Mouse (Mus musculus) heart, adult 9 months (tissue): ENCODE measurements around the gene Aspa.
A peak's percentile ranks its signal among the peaks of the same experiment; 100 is the strongest.
"Not testable (repeated sequence)": the region's sequence is repeated elsewhere in the genome, so short reads cannot be mapped to it uniquely, and the experiment has no call there.

Experiments
- DNase-seq, 2 experiments: peaks; one replicate each; pipeline ENCODE4 v3.0.0; 2022; ENCODE audit warnings: low spot score in 2 of 2

Gene Aspa

GRCm38 (mm10) chr11:73329442-73329841 lies at the start of gene Aspa, which contains the start of the genes Gm49340 and Spata22:
Gene Aspa (minus strand): TSS chr11:73329596.
Gene Gm49340 (plus strand): TSS chr11:73329741.
Gene Spata22 (plus strand): TSS chr11:73329741.
- no peak for DNase-seq

DNA sequence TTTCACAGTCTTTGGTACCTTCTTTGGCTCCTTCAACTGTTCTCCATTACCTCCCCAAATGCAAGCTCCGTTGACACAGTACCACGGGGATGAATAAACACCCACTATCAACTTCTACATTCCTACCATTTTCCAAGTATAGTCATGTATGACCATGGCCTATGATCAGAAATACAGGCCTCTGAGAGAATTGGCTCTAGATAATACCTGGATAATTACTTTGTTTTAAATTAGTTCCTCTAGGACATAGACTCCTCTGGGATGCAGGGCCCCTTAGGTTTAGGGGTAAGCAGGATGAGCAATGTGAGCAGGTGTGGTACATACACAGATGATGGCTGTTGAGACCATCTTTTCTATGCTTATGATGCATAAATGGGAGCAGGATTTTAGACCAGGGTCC lies 41.5 kb upstream of the Aspa start, which contains the start of gene Olfr376:
TSS of gene Olfr376 (plus strand) at position 301 of the 400 bp plus-strand sequence.
- DNase-seq: no peak

DNA sequence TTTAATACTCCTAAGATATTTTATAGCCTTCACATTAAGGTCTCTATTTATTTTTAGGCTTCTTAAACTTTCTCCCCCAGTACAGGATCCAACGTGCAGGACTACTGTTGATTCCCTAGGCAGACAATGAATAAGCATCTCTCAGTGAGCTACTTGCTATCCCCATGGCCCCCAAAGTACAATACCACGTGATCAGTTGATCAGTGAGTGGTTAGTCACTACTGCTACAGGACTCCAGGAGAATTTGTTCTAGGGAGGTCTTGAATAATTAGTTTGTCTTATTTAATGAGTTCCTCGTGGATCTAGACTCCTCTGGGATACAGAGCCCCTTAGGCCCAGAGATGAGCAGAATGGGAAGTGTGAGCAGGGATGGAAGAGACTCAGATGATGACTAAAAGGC lies 21.1 kb upstream of the Aspa start, which contains the start of gene Olfr20:
TSS of gene Olfr20 (plus strand) at position 301 of the 400 bp plus-strand sequence.
- no peak for DNase-seq

- no peak for DNase-seq
Measured at GRCm38 (mm10) chr11:73336919-73337318, 7.5 kb upstream of the Aspa start.

DNA sequence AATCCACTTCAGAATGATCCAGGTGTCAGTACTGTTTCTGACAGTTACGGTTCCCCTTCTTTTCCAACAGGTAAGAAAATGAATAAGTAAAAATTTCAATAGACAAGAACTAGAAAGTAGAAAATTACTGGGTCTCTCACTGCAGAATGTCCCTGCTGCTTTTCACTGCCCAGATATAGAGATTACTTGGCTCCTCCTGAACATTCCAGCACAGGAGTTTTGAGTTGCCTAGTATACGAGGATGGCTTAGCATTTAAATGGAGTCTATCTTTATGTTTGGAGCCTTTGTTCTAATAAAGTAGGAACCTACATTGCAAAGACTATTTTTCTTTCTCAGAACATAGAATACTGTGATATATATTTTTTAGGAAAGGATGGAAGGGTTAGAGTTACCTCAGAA lies 4.0 kb upstream of the Aspa start:
- DNase-seq: no peak

- no peak for DNase-seq
Measured at GRCm38 (mm10) chr11:73327361-73327760, 2.0 kb downstream of the Aspa start.

DNA sequence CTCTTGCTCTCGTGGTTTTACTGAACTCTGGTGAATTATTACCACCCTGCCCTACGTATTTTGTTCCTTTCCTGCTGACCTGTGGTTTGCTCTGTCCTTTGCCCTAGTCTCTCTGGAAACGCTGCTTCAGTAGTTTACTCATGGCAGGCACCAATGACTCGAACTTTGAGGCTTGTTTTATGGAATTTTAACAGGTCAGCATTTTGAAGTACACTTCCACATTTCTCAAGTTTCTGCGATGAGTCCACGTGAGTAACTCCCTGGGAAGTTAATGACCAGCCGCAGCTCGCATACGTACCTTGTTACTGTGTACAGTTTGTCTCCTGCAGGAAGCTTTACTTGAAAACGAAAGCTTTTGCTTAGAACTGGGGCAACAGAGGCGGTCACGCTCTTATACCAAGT lies 2.9 kb downstream of the Aspa start:
- peak; percentile 23 to 40 for DNase-seq

- DNase-seq: peak; percentile 13 to 17
Measured at GRCm38 (mm10) chr11:73323906-73324830, 5.2 kb downstream of the Aspa start.

DNA sequence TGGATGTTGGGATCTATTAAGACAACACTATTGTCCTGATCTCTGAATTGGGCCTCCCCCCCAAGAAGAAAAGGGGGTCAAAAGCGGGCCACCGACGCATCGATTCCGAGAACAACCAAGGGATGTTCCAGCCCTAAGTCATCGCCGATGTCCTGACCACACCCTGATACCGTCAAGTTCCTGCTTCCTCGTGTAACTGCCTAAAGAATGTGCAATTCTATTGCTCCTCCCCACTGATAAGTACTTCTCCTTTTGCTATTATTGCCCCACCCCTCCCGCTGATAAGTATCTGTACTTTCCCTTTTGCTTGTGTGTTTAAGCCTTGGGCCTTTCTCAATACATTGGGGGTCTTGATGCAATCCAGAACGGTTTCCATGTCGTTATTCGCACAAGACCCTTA lies 8.3 kb downstream of the Aspa start:
- not testable (repeated sequence) for DNase-seq

- peak; percentile 14 to 48 for DNase-seq
Measured at GRCm38 (mm10) chr11:73318581-73318980, 10.8 kb downstream of the Aspa start.

DNA sequence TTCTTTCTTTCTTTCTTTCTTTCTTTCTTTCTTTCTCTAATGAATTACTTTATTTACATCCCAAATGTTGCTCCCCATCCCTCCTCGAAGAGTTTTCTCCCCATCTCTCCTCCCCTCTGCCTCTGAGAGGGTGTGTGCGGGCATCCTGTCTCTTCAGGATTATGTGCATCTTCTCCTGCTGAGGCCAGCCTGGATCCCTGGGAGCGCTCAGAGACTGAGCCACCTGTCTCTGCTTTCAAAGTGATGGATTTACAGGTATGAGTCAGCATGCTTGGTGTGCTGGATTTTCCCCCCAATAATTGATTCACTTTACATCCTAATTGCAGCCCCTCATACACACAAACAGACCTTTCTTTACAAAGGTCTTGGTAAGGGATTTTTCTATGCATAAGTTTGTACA lies 13.4 kb downstream of the Aspa start:
- no peak for DNase-seq

DNA sequence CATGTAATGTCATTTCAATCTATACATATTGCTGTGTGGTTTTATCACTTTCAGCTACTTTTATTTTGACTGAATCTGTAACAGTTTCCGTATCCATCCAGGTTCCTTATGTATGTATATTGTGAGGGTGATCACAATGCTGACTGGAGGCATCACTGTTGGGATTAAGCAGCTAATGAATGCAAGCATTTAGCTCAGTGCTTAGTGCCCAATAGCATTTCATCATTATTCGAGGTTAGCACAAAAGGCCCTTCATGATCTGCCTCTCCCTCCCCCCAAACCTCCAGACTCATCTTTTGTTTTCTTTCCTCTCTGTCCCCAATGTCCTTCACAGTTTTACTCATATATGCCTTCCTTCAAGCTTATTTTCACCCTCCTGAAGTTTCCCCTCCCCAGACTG lies 26.3 kb downstream of the Aspa start:
- no peak for DNase-seq

DNA sequence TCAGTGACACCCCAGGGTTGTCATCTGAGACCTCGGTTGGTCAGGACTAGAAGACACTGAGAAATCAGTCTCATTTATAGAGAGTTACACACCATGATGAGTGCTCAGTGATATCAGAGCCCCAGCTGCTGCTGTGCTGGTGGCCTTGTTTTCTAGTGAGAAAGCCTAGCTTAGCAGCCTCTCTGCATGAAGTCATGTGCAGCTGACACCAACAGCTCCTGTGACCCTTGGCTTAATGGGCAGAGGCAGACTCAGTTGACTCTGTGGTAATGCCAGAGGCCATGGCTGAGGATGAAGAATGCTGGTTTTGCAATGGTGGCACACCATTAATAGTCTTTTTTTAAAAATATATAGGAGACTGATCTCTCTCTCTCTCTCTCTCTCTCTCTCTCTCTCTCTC lies 39.8 kb downstream of the Aspa start:
- no peak for DNase-seq

DNA sequence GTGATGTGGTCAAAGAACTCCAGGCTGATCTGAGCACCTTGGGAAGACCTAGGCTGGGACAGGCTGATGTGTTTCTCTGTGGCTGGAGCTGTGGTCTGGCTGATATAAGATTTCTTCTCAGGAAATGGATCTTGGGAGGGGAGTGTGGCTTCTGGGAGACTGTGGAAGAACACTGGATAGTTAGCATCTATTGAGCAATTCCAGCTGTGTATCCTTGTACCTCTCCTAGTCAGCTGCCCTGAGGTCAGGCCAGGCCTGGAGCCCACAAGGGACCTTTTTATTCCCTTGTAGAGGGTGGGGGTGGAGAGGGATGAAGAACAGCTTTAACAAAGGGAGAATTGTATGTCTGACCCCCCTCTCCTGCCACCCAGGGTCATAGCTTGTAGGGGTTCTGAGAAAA lies 45.0 kb downstream of the Aspa start:
- DNase-seq: peak; percentile 34 to 52

- no peak for DNase-seq
Measured at GRCm38 (mm10) chr11:73283926-73284325, 45.5 kb downstream of the Aspa start.

DNA sequence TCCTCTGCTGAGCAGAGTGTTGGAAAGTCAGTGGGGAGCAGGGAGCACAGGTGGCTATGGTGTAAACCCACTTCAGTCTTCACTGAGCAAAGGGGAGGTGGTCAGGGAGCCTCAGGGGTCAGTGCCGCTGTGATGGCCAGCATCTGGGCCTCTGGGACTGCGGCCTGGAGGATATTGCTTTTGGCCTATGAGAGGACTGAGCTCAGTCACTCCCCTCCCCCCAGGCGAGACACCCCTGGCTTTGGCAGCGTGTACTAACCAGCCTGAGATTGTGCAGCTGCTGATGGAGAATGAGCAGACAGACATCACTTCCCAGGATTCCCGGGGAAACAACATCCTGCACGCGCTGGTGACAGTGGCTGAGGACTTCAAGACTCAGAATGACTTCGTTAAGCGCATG lies 46.0 kb downstream of the Aspa start:
- peak; percentile 63 to 67 for DNase-seq

DNA sequence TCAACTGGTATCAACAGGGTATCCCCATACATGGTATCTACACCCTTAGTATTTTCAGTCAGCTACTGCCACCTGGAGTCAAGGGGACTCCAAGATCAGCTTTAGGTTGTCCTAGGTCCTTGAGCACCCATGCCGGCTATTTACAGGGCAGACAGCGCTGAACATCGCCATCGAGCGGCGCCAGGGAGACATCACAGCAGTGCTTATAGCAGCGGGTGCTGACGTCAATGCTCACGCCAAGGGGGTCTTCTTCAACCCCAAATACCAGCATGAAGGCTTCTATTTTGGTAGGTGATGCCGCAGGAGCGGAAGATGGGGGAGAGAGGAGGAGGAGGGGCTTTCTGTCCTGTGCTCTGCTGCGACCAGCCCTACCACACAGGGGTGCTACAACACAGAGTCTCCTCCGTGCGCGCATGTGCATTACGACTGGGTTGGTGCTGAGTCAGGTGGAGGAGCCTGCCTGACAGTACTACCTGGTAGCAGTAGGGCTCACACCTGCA lies 47.8 kb downstream of the Aspa start:
- peak; percentile 39 to 58 for DNase-seq

DNA sequence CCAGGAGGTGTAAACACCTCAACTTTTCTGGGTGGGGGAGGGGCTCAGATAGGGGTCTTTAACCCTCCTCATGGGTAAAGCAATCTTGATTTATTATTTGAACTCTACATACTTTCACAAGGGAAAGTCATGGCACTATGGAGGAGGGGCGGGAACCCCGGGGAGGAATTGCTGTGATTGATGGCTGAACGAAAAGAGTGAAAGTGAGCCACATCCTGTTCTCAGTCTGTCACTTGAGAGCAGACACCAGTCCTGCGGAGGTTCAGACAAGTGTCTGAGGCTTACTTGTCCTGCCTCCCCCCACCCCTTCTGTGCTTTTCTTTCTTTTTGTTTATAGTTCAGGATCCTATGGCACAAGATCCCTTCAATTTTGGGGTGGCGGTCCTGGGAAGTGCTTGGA lies 48.7 kb downstream of the Aspa start:
- DNase-seq: no peak

GRCm38 (mm10) chr11:73274821-73275220 lies 54.6 kb downstream of the Aspa start:
- DNase-seq: no peak

DNA sequence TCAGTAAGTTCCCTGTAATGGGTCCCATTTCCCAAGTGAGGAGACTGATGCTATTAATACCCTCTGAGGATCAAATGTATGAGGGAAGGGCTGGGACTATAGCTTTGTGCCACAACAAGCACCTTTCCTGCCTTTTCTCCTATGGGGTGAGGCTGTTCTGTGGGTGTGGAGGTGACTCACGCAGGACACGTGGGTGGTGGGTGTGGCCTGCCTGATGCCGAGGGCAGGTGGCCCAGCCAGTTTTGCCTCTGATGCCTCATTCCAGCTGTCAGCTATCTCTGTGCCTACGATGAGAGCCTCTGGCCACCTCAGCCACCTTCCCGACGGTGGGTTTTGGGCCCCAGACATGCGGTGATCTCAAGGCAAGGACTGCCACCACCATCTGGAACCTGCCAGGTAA lies 62.1 kb downstream of the Aspa start, which contains the start of gene Trpv3:
TSS of gene Trpv3 (plus strand) at position 122 of the 400 bp plus-strand sequence.
- DNase-seq: no peak

DNA sequence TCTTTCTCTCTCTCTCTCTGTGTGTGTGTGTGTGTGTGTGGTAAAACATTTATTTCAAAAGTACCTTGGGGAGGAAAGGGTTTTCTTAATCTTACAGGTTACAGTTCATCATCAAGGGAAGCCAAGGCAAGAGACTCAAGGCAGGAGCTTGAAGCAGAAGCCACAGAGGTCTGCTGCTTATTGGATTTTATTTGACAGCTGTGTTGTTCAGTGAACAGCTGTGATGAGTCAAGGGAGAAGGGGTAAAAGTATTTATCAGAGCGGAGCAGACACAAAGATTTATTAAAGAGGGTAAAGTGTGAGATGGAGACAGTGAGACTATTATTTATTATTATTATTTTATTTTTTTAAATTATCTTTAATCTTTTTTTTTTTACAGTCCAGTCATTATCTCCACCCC lies 68.0 kb downstream of the Aspa start:
- DNase-seq: no peak

GRCm38 (mm10) chr11:73260457-73260856 lies 68.9 kb downstream of the Aspa start:
- DNase-seq: no peak

DNA sequence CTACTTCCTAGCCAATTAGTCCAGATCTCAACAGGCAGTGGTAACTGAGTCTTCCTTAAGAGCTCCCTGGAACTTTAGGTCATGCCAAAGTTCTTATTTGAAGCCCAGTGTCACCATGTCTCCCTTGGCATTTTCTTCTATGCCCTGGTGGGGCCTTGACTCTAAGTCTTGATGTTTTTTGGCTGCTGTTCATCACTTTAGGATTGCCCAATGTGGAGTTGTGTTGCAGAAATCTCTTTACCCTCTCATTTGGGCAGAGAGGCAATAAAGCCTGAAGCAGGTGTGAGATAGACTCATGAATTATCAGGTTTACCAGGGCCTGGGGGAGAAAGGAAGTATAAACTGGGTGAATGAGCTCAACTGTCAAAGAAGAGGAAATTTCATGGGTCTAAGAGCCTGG lies 70.7 kb downstream of the Aspa start:
- DNase-seq: no peak
